Mouse (Mus musculus) brain, embryonic 14.5 days (tissue): Measurements from ENCODE around the gene Wbp2.

Experiments
- CTCF ChIP-seq: fragments of 200-500 bp; IDR thresholded peaks from 2 replicates; pipeline ENCODE4 v1.5.1; 2012; ENCODE audit warnings: inconsistent platforms, mild to moderate bottlenecking, moderate library complexity, borderline replicate concordance; ENCODE audit not compliant: insufficient read depth, insufficient read length; ENCODE audit errors: extremely low read depth
- POLR2A ChIP-seq: fragments of 200-500 bp; IDR thresholded peaks from 2 replicates; pipeline ENCODE4 v1.6.1; 2012; ENCODE audit warnings: mild to moderate bottlenecking, inconsistent platforms, borderline replicate concordance; ENCODE audit not compliant: poor library complexity, insufficient read depth, insufficient read length, severe bottlenecking; ENCODE audit errors: extremely low read depth

DNA sequence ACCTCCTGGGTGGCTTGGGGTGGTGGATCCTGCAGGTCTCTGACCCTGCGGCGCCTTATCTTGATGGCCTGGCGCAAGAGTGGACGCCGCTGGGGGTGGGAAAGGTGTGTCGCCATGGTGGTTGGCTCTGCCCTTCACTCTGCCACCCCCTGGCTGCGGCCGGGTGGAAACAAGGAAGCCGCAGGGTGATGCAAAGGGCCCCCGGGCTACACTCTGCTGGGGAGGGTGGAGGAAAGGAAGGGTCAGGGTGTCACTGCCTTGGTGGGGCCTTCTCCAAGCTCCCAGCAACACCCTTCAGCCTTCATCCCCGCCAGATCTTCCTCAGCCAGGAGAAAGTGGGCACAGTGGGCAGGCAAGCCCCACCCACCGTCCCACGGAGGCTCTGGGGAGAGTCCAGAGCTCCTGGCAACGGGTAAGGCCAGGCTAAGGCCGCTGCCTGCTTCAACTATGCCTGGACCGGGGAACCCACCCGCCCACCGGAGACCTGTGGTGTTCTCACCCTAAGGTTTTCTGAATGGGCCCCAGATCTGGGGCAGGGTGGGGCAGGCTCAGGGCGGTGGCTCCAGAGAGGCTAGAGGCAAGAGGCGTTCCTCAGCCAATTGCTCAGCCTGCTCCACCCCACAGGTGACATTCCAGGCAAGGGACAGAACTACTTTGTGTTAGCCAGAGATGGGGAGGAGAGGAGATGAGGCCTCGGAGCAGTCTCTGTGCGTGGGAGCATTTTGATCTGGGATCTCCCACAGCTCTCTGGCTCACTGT, 9.2 kb downstream of the Wbp2 start, which contains the start of gene Unc13d:
- TF ChIP-seq CTCF (no peak), POLR2A (no peak)
